Mouse (Mus musculus) ES-Bruce4 (cell line): Measurements from ENCODE around the gene Daam1.

ENCODE experiments used
- CTCF ChIP-seq: IDR thresholded peaks from one replicate; pipeline ENCODE4 v1.8.1; 2011; ENCODE audit warnings: low read depth, low read length
- POLR2A ChIP-seq: IDR thresholded peaks from one replicate; pipeline ENCODE4 v1.8.1; 2011; ENCODE audit warnings: low read length; ENCODE audit not compliant: insufficient read depth

DNA sequence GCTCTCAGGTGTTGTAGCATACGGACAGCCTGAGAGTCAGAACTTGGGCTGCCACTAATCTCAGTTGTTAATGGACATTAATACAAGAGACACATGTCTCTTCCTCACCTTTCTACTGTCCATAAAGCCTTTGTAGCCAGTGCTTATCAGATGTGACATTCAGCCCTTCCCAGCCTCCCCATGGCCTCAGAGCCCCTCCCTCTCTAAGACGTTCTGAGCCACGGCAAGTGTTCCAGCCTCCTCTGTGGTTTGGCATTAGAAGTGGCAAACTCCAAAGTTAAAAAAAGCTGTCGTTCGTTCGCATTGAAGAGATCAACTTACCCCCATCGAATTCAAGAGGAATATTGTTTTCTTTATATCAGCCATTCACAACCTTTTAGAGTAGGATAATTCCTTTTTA is 21.8 kb downstream of the Daam1 start:
- no peak for TF ChIP-seq CTCF
- TF ChIP-seq POLR2A = no peak
